Mouse (Mus musculus): ENCODE measurements around the gene Gm49322.

- TF ChIP-seq CTCF (conservative IDR thresholded peaks at IDR 0.05 in 1 of 2, IDR thresholded peaks at IDR 0.05 in 1 of 2; ENCODE audit: low read depth in 2 of 2, low read length in 2 of 2) (no peak), POLR2A (IDR thresholded peaks at IDR 0.05; ENCODE audit: low read depth, low read length) (no peak), MEF2A (IDR thresholded peaks at IDR 0.05; ENCODE audit: borderline replicate concordance, low read depth, low read length) (no peak), ETS1 (conservative IDR thresholded peaks at IDR 0.05; ENCODE audit: low read depth, low read length) (no peak), E2F4 (IDR thresholded peaks at IDR 0.05; ENCODE audit: insufficient replicate concordance, low read depth, low read length) (no peak), RAD21 (IDR thresholded peaks at IDR 0.05; ENCODE audit: low read depth, low read length) (no peak), TCF12 (IDR thresholded peaks at IDR 0.05; ENCODE audit: low read depth, low read length) (no peak), MAFK (IDR thresholded peaks at IDR 0.05; ENCODE audit: insufficient replicate concordance, low read length) (no peak), ELF1 (IDR thresholded peaks at IDR 0.05; ENCODE audit: low read depth, low read length) (no peak), MAX (IDR thresholded peaks at IDR 0.05; ENCODE audit: low read length) (no peak)
Observed at GRCm38 (mm10) chr10:80655406-80656129, 49.7 kb downstream of the Gm49322 start.

Data from CH12.LX (cell line).